Mouse (Mus musculus) lung, postnatal 0 days (tissue): ENCODE data around the gene Hps3.

Experiments used
- CTCF ChIP-seq: IDR thresholded peaks from 2 replicates; pipeline ENCODE4 v1.5.1; 2016; ENCODE audit warnings: antibody characterized with exemption, mild to moderate bottlenecking
- EP300 ChIP-seq: IDR thresholded peaks from 2 replicates; pipeline ENCODE4 v1.6.1; 2016; ENCODE audit warnings: antibody characterized with exemption, mild to moderate bottlenecking, control low read depth

DNA sequence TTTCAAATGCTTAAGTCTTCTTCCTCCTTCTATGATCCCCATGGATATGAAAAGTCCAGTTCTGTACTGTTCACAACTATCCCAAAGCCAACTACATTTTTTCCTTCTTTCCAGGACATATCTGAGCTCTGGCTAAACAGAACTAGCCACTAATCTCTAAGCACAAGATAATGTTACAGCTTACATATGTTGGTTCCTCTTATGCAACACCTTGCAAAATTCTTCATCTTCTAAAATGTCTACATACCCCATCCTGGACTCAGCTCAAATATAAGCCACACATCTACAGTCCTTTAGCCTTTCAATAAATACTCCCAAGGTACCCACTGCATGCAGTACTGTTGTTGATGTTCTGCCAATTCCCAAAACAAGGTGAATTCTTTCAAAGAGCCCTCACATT is 8.6 kb downstream of the Hps3 start:
- no peak for TF ChIP-seq CTCF
- no peak for TF ChIP-seq EP300
